Mouse (Mus musculus): Measurements from ENCODE around the gene Abtb2. TPM values are rescaled to one million over a fixed set of nuclear protein-coding genes. Genes with fewer than 3 reads are reported as not detected.

The Abtb2 gene
- polyA plus RNA-seq, 1 experiment from 2014 or later, result 2.1 TPM

DNA sequence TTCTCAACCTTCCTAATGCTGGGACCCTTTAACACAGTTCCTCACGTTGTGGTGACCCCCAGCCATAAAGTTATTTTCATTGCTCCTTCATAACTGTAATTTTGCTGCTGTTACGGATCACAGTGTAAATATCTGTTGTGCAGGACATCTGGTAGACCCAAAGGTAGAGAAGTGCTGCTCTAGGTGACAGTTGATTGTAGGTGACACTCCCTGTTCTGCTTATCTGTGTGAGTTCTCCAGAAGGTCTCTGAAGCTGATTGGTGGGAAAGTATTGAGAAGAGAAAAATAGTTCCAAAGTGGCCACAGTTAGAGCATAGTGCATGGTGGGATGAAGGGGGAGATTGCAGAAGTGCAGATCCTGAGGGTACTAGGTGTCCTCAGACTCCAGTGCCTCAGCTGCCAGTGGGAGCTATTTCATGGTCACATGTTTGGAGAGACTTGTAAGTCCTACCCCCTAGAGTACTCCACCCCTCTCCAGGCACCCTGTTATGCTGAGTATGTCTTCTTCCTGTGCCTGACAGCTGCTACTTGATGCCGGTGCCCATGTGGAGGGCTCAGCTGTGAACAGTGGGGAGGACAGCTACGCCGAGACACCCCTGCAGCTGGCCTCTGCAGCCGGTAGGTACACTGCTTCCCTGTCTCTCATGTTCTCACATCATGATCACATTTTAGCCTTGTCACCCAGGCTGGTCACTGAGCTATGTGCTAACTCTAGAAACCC, 141.1 kb downstream of the Abtb2 start:
- H3K27me3 ChIP-seq (ENCODE audit: insufficient read depth, low read length), result no peaks in the 10 kb centered on the region
- H3K9me3 ChIP-seq (ENCODE audit: low read length), result no peaks in the 10 kb centered on the region
- H3K27ac ChIP-seq (ENCODE audit: low read depth), result no peak overlapping the region
- DNase-seq (no peak), ATAC-seq (peak; percentile 52)
- WGBS (ENCODE audit: insufficient replicate concordance), result 59% methylated on average over 6 of the region's 6 CpGs
- TF ChIP-seq EP300 (IDR thresholded peaks at IDR 0.05; ENCODE audit: low read depth), result no peak
- no peak for TF ChIP-seq CTCF (IDR thresholded peaks at IDR 0.05; ENCODE audit: low read depth)
- no peak overlapping the region for H3K4me2 ChIP-seq (ENCODE audit: low read depth, low read length)
- H3K4me3 ChIP-seq (ENCODE audit: low read depth, low read length), result no peak overlapping the region
- H3K9ac ChIP-seq (replicated peaks), result no peak overlapping the region
- H3K36me3 ChIP-seq (replicated peaks; ENCODE audit: insufficient read depth, low read length), result peaks cover 5% of the 10 kb centered on the region
- peaks cover 8% of the 10 kb centered on the region for H3K4me1 ChIP-seq (ENCODE audit: insufficient read depth)

DNA sequence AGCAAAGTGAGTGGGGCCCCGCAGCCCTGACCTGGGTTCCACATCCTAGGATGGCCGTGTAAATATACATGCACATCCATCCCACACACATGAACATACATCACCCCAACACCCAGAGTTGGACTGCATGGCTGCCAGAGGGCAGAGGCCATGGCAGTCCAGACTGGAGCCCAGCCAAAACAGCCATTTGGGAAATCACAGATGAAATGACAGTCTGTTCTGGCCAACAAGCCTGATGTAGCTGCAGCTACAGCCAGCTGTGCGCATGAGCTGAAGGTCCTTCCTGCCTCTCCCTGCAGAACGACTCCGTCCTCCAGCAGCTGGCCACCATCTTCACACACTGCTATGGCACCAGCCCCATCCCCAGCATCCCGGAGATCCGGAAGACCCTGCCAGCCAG, 144.7 kb downstream of the Abtb2 start:
- Histone ChIP-seq H3K4me3 (ENCODE audit: low read depth, low read length) (no peak overlapping the region), H3K4me2 (ENCODE audit: low read depth, low read length) (no peak overlapping the region), H3K9me3 (ENCODE audit: low read length) (no peaks in the 10 kb centered on the region), H3K27ac (ENCODE audit: low read depth) (no peak overlapping the region), H3K27me3 (ENCODE audit: insufficient read depth, low read length) (no peaks in the 10 kb centered on the region), H3K9ac (replicated peaks) (no peak overlapping the region), H3K36me3 (replicated peaks; ENCODE audit: insufficient read depth, low read length) (peaks cover 8% of the 10 kb centered on the region), H3K4me1 (ENCODE audit: insufficient read depth) (peaks cover 16% of the 10 kb centered on the region)
- ATAC-seq (no peak), DNase-seq (no peak)
- WGBS (ENCODE audit: insufficient replicate concordance), result 74% methylated on average over 7 of the region's 7 CpGs
- no peak for TF ChIP-seq EP300 (IDR thresholded peaks at IDR 0.05; ENCODE audit: low read depth)
- no peak for TF ChIP-seq CTCF (IDR thresholded peaks at IDR 0.05; ENCODE audit: low read depth)

DNA sequence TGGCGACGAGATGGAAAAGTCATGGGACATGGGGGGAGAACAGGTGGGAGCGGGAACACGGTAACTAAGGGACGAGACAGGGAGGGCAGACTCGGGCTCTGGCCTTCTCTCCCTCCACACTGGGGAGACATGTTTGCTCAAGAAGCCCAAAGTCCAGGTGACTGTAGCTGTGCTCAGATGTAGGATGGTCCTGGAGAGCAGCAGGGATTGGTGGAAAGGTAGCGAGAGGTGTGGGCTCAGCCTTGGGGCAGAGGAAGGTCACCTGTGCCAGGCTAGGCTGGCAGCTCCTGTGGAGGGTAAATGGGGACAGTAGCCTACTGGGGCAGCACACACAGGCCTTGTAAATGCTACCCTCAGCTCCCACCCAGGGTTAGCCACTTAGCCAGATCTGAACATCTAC, 147.7 kb downstream of the Abtb2 start:
- DNase-seq (peak; percentile 51), ATAC-seq (peak; percentile 94)
- 73% methylated on average over 7 of the region's 7 CpGs for WGBS (ENCODE audit: insufficient replicate concordance)
- Histone ChIP-seq H3K27me3 (ENCODE audit: insufficient read depth, low read length) (no peaks in the 10 kb centered on the region), H3K4me1 (ENCODE audit: insufficient read depth) (peaks cover 8% of the 10 kb centered on the region), H3K27ac (ENCODE audit: low read depth) (peak overlapping the region; percentile 84), H3K9me3 (ENCODE audit: low read length) (no peaks in the 10 kb centered on the region), H3K9ac (replicated peaks) (no peak overlapping the region), H3K4me2 (ENCODE audit: low read depth, low read length) (no peak overlapping the region), H3K36me3 (replicated peaks; ENCODE audit: insufficient read depth, low read length) (peaks cover 10% of the 10 kb centered on the region), H3K4me3 (ENCODE audit: low read depth, low read length) (no peak overlapping the region)
- TF ChIP-seq CTCF (IDR thresholded peaks at IDR 0.05; ENCODE audit: low read depth) (no peak), EP300 (IDR thresholded peaks at IDR 0.05; ENCODE audit: low read depth) (no peak)

DNA sequence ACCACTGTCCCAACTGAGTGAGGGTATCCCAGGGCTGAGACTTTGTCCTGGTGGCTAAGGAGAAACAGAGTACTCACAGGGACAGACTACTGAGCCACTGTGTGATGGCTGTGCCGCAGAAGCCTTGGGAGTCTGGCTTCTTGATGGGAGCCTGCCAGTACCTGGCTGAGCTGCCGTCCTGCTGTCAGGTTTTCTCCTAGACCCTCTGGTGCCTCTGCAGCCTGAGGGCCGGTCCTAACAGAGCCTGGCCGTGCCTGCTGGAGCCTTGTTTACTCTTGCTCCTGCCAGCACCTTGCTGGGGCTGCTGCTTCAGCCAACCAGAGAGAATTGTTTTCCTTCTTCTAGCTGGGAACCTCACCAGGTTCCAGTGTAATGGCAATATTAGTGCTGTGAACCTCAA, 148.3 kb downstream of the Abtb2 start:
- peaks cover 8% of the 10 kb centered on the region for H3K4me1 ChIP-seq (ENCODE audit: insufficient read depth)
- no peak for DNase-seq
- H3K27me3 ChIP-seq (ENCODE audit: insufficient read depth, low read length), result no peaks in the 10 kb centered on the region
- H3K36me3 ChIP-seq (replicated peaks; ENCODE audit: insufficient read depth, low read length), result peaks cover 10% of the 10 kb centered on the region
- ATAC-seq, result no peak
- H3K9me3 ChIP-seq (ENCODE audit: low read length), result no peaks in the 10 kb centered on the region
- WGBS (ENCODE audit: insufficient replicate concordance), result 50% methylated on average over 4 of the region's 4 CpGs
- no peak overlapping the region for H3K4me2 ChIP-seq (ENCODE audit: low read depth, low read length)
- no peak overlapping the region for H3K9ac ChIP-seq (replicated peaks)
- H3K4me3 ChIP-seq (ENCODE audit: low read depth, low read length), result no peak overlapping the region
- TF ChIP-seq CTCF (IDR thresholded peaks at IDR 0.05; ENCODE audit: low read depth) (no peak), EP300 (IDR thresholded peaks at IDR 0.05; ENCODE audit: low read depth) (no peak)
- H3K27ac ChIP-seq (ENCODE audit: low read depth), result peak overlapping the region; percentile 84

DNA sequence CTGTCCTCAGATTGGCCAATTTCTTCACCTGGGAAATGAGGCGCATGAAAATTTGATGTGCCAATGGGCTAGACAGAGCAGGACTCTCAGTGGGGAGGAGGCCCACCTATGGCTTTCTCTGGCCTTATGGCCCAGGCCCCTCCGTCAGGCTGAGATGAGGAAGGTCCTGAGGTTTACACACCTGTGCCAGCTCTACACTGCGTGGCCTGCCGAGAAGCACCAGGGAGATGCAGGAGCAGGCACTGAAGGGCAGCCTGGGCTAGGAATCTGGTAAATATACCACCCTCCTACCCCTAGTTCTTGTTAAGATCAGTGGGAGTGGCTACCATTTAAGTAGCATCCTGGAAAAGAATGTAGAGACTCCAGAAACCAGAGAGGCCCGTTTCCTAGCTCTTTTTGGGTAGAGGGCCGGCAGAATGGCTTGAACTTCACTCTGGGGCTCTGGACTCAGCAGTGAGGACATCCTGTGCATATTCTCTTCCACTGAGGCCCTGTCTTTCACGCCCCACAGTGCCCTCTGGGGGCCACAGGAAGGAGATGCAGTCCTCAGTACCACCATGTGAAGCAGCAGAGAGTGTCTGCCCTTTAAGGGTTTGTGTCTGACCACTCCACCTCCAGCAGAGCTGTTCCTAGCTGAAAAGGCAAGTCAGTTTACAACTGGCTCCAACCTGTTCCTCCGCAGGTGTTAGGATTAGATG, 152.6 kb downstream of the Abtb2 start:
- Histone ChIP-seq H3K9ac (replicated peaks) (no peak overlapping the region), H3K9me3 (ENCODE audit: low read length) (no peaks in the 10 kb centered on the region), H3K27me3 (ENCODE audit: insufficient read depth, low read length) (no peaks in the 10 kb centered on the region), H3K4me3 (ENCODE audit: low read depth, low read length) (no peak overlapping the region), H3K4me2 (ENCODE audit: low read depth, low read length) (no peak overlapping the region), H3K4me1 (ENCODE audit: insufficient read depth) (peaks cover 4% of the 10 kb centered on the region), H3K27ac (ENCODE audit: low read depth) (no peak overlapping the region), H3K36me3 (replicated peaks; ENCODE audit: insufficient read depth, low read length) (peaks cover 27% of the 10 kb centered on the region)
- DNase-seq (peak; percentile 73), ATAC-seq (peak; percentile 62)
- TF ChIP-seq EP300 (IDR thresholded peaks at IDR 0.05; ENCODE audit: low read depth), result no peak
- TF ChIP-seq CTCF (IDR thresholded peaks at IDR 0.05; ENCODE audit: low read depth), result peak; percentile 91
- 65% methylated on average over 8 of the region's 8 CpGs for WGBS (ENCODE audit: insufficient replicate concordance)

DNA sequence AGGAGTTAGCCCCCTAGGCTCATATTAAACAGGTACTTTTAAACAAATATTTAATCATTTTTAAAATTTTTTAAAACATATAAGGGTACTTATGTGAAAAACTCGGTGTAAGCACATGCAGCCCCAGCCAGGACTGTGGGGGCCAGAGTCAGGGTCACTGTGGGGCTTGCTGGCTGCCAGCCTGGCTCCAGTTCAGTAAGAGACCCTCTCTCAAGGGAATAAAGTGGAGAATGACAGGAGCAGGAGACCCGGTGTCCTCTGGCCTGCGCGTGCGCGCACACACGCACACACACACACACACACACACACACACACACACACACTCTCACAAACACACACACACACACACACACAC, 153.2 kb downstream of the Abtb2 start:
- Histone ChIP-seq H3K9ac (replicated peaks) (no peak overlapping the region), H3K4me2 (ENCODE audit: low read depth, low read length) (no peak overlapping the region), H3K27me3 (ENCODE audit: insufficient read depth, low read length) (no peaks in the 10 kb centered on the region), H3K27ac (ENCODE audit: low read depth) (no peak overlapping the region), H3K9me3 (ENCODE audit: low read length) (no peaks in the 10 kb centered on the region), H3K4me1 (ENCODE audit: insufficient read depth) (peaks cover 4% of the 10 kb centered on the region; the same call in 1 of the 2 replicates), H3K4me3 (ENCODE audit: low read depth, low read length) (no peak overlapping the region), H3K36me3 (replicated peaks; ENCODE audit: insufficient read depth, low read length) (peaks cover 27% of the 10 kb centered on the region)
- no peak for DNase-seq
- TF ChIP-seq EP300 (IDR thresholded peaks at IDR 0.05; ENCODE audit: low read depth) (no peak), CTCF (IDR thresholded peaks at IDR 0.05; ENCODE audit: low read depth) (no peak)
- ATAC-seq, result no peak
- WGBS (ENCODE audit: insufficient replicate concordance), result 91% methylated on average over 7 of the region's 7 CpGs
